Mouse (Mus musculus): ENCODE data around the gene Fam92a. TPM values are rescaled to one million over a fixed set of nuclear protein-coding genes. Genes with fewer than 3 reads are reported as not detected.

Fam92a gene
- polyA plus RNA-seq (2015; fragmentation: Illumina TruSeq; extraction: RNeasy Lipid Tissue Mini Kit (QIAGEN cat#74804); ENCODE audit: insufficient read depth, low read depth, low replicate concordance) = 8.6 TPM

DNA sequence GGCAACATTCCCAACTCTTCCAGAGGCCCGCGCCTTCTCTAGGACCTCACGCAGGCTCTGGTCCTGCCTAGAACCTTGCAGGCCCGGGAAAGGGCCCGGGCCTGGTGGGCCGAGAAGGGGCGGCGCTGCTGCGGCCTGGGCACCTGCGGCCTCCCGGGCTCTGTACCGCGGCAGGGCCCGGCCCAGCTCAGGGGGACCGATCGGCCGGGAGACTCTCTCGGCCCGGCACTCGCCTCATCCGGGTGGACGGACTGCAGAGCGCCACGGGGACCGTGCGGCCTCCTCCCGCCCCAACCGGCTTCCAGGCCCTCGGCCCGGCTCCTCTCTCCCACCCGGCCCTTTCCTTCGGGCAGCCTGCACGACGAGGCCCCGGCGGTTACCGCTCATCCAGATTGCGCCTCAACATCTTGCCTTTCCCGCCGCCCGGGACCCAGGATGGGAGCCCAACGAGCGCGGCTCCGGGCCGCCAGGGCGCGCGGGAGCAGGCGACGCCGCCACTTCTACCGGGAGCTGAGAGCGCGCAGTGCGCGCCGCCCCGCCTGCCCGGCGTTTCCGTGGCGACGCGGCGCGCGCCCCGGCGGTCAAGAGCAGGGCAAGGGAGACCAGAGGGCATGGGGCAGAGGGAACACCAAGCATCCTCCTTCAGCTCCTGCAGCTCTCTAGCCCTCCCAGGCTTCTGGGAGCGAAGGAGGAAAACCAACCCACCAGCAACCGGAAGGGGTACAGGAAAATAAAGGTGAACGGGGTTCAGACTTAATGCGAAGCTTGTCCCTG is at the start of gene Fam92a:
Gene Fam92a (minus strand): TSS at position 698 of the 774 bp plus-strand sequence.

DNA sequence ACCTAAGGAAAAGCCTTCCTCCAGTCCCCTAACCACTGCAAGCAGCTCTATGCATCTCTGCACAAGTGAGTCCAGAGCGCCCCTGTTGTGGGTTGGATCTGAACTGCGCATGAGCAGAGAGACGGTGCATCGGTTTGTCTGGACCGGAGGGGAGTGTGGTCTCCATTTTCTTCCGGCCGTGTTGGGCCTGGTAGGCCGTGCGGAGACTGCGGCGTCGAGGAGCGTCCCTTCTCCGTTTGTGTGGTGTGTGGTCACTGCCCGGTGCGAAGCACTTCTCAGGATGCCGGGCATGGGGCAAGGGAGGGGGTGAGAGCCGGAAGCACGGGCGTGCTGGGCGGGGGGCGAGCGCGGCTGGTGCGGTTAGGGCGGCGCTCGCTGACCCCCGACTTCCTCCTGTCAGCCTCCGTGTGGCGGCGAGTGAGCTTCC is 31.7 kb downstream of the Fam92a start, which contains the start of gene Rbm12b1:
Gene Rbm12b1 (plus strand): TSS at position 124 of the 427 bp plus-strand sequence.

Other genes with a start within 250 kb of the Fam92a start
- not detected for gene Gm10604, start 190.8 kb downstream of the Fam92a start, polyA plus RNA-seq (2015; fragmentation: Illumina TruSeq; extraction: RNeasy Lipid Tissue Mini Kit (QIAGEN cat#74804); ENCODE audit: insufficient read depth, low read depth, low replicate concordance)
- 4.4 TPM for gene Rbm12b2, start 82.6 kb downstream of the Fam92a start, polyA plus RNA-seq (2015; fragmentation: Illumina TruSeq; extraction: RNeasy Lipid Tissue Mini Kit (QIAGEN cat#74804); ENCODE audit: insufficient read depth, low read depth, low replicate concordance)
- 2.1 TPM for gene Rbm12b1, start 31.8 kb downstream of the Fam92a start, polyA plus RNA-seq (2015; fragmentation: Illumina TruSeq; extraction: RNeasy Lipid Tissue Mini Kit (QIAGEN cat#74804); ENCODE audit: insufficient read depth, low read depth, low replicate concordance)